Mouse (Mus musculus): ENCODE measurements around the gene 1700030J22Rik. TPM values are rescaled to one million over a fixed set of nuclear protein-coding genes. Genes with fewer than 3 reads are reported as not detected.

Gene 1700030J22Rik
- polyA plus RNA-seq (2012; rRNA removed) = 2.5 and 4.6 TPM in 2 replicates

GRCm38 (mm10) chr8:116978631-116979256 lies at the start of gene 1700030J22Rik:
TSS of gene 1700030J22Rik (minus strand) at chr8:116978959.

GRCm38 (mm10) chr8:116993095-116993867 lies 14.5 kb upstream of the 1700030J22Rik start, which contains the start of gene Gcsh:
TSS of gene Gcsh (minus strand) at chr8:116993537.

GRCm38 (mm10) chr8:116943161-116943554 lies 35.6 kb downstream of the 1700030J22Rik start, which contains the start of gene Atmin:
TSS of gene Atmin (plus strand) at chr8:116943393.

DNA sequence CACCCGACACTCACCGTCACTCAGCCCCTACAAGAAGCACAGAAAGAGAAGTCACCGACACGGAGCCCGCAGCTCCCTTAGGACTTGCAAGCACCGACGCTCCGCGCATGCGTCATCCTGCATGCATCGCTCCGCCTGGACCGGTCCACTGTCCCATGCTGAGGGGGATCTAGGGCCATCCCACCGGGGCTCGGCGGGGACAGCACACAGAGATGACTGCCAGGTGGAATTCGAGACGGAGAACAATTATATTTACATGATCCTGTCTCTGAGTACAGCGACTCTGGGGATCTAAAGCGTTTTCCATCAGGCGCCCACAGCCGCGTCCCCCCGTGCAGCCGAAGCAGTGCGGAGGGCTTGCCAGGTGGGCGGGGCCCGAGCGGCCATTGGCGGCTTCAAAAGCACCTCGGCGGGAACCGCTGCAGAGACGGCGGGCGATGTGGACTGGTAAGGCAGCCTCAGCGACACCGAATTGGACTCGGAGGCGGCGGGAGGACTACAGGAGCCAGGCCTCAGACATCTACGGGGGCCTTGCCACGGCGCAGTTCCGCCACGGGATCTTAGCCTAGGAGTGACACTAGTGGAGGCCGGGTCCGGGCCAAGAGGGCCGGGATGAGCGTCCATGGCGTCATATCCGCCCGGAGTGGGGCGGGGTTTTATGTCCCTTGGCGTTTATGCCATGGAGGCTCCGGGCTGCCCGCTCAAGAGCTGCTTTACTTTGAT lies 57.3 kb downstream of the 1700030J22Rik start, which contains the start of the genes Cmc2 and Cenpn:
Cmc2 (minus strand) TSS at position 119 of the 723 bp plus-strand sequence.
Cenpn (plus strand) TSS at position 394 of the 723 bp plus-strand sequence.

Other genes starting within 250 kb of the 1700030J22Rik start
- 2.6 and 3.1 TPM in 2 replicates for gene Cdyl2, start 246.0 kb downstream of the 1700030J22Rik start, polyA plus RNA-seq (2012; rRNA removed)
- gene Cmc2, start 57.5 kb downstream of the 1700030J22Rik start, polyA plus RNA-seq (2012; rRNA removed) = 37.7 and 58.2 TPM in 2 replicates
- 41.1 and 48.8 TPM in 2 replicates for gene Cenpn, start 57.2 kb downstream of the 1700030J22Rik start, polyA plus RNA-seq (2012; rRNA removed)
- gene Atmin, start 35.6 kb downstream of the 1700030J22Rik start, polyA plus RNA-seq (2012; rRNA removed) = 11.5 and 14.6 TPM in 2 replicates
- 101 and 140 TPM in 2 replicates for gene Gcsh, start 14.6 kb upstream of the 1700030J22Rik start, polyA plus RNA-seq (2012; rRNA removed)
- 0.06 TPM in 1 of 2 replicates, not detected in the other for gene Pkd1l2, start 103.5 kb upstream of the 1700030J22Rik start, polyA plus RNA-seq (2012; rRNA removed)
- gene Bco1, start 116.9 kb upstream of the 1700030J22Rik start, polyA plus RNA-seq (2012; rRNA removed) = 0.60 and 0.64 TPM in 2 replicates
- gene Gan, start 179.2 kb upstream of the 1700030J22Rik start, polyA plus RNA-seq (2012; rRNA removed) = 7.7 and 8.5 TPM in 2 replicates

All from central nervous system, embryonic 11.5 days (tissue).